8 mouse cellular contexts compared by ENCODE assay signal in the genomic region with DNA sequence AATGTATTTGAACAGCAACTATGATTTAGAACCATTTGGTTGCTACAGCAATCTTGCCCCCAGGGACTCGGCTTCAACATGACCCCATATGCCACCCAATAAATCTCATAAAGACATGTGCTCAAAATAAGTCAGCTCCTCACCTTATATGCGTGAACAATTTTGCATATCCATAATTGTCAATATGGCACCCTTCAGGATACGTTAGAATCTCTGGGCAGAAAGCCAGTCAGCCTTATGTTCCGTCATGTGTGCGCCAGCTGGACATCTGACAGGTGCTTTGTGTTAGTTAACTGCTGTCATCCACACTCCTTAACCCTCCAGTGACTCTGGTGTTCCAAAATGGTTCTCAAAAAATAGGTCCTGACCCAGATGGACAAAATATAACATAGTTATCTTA.
DNase-seq lines count a peak whose midpoint lies in the region; ATAC-seq lines count a peak whose summit lies in the region.
"Had no signal": no experiment of that assay in that cellular context is flagged by ENCODE, and none has a peak within 500 bp of the region (broad histone marks: within the 10 kb centered on the region; RNA-seq: fewer than 3 reads in every experiment).

No protein-coding gene starts in this region.

- intact Hi-C loops in heart, postnatal 36 days (cut with DNase I) = no loop called here

- peak; percentile 35; the same call in 1 of the 2 replicates for ATAC-seq in neural tube, embryonic 11.5 days (ENCODE audit: insufficient read depth, low FRiP score, low TSS enrichment)
- ATAC-seq in neural tube, embryonic 15.5 days (ENCODE audit: low FRiP score) = no peak
- peak; percentile 83 for ATAC-seq in hindbrain, embryonic 12.5 days (ENCODE audit: low FRiP score)

- H3K4me2 ChIP-seq in neural tube, embryonic 11.5 days (ENCODE audit: low read depth) = no peak overlapping the region
- H3K4me2 ChIP-seq in neural tube, embryonic 15.5 days = no peak overlapping the region
- H3K4me2 ChIP-seq in hindbrain, embryonic 12.5 days (replicated peaks) = no peak overlapping the region

- H3K9ac ChIP-seq in neural tube, embryonic 11.5 days (ENCODE audit: low read length) = no peak overlapping the region
- no peak overlapping the region for H3K9ac ChIP-seq in neural tube, embryonic 15.5 days (replicated peaks)
- H3K9ac ChIP-seq in hindbrain, embryonic 12.5 days = no peak overlapping the region

- no peak overlapping the region for H3K4me3 ChIP-seq in neural tube, embryonic 11.5 days (ENCODE audit: low read depth, low read length)
- H3K4me3 ChIP-seq in neural tube, embryonic 15.5 days (replicated peaks) = no peak overlapping the region
- no peak overlapping the region for H3K4me3 ChIP-seq in hindbrain, embryonic 12.5 days

- WGBS in neural tube, embryonic 11.5 days = 58% methylated on average over 5 of the region's 5 CpGs
- WGBS in neural tube, embryonic 15.5 days = 42% methylated on average over 5 of the region's 5 CpGs
- 57% methylated on average over 5 of the region's 5 CpGs for WGBS in hindbrain, embryonic 12.5 days

- no peaks in the 10 kb centered on the region for H3K9me3 ChIP-seq in neural tube, embryonic 11.5 days (ENCODE audit: control insufficient read depth, low read length)
- H3K9me3 ChIP-seq in neural tube, embryonic 15.5 days (replicated peaks) = no peaks in the 10 kb centered on the region
- no peaks in the 10 kb centered on the region for H3K9me3 ChIP-seq in hindbrain, embryonic 12.5 days (replicated peaks)

- DNase-seq in neural tube, embryonic 11.5 days (ENCODE audit: low spot score) = peak; percentile 35
- peak; percentile 95 to 96 for DNase-seq in cerebellum, postnatal 14 days
- peak; percentile 78 for DNase-seq in retina, embryonic 14.5 days (ENCODE audit: low spot score)
- DNase-seq in kidney, adult 9 months = no peak
- DNase-seq in heart, postnatal 36 days = no peak
- DNase-seq: lung, postnatal 10 days had no signal

- H3K27ac ChIP-seq in neural tube, embryonic 11.5 days (ENCODE audit: low read depth, low read length) = no peak overlapping the region
- no peak overlapping the region for H3K27ac ChIP-seq in neural tube, embryonic 15.5 days (replicated peaks)
- H3K27ac ChIP-seq in hindbrain, embryonic 12.5 days = no peak overlapping the region

- H3K36me3 ChIP-seq in neural tube, embryonic 11.5 days (ENCODE audit: control insufficient read depth, insufficient read depth, low read length) = no peaks in the 10 kb centered on the region
- no peaks in the 10 kb centered on the region for H3K36me3 ChIP-seq in neural tube, embryonic 15.5 days
- H3K36me3 ChIP-seq in hindbrain, embryonic 12.5 days = no peaks in the 10 kb centered on the region

- no peaks in the 10 kb centered on the region for H3K4me1 ChIP-seq in neural tube, embryonic 11.5 days (ENCODE audit: control insufficient read depth, insufficient read depth, low read length)
- no peaks in the 10 kb centered on the region for H3K4me1 ChIP-seq in neural tube, embryonic 15.5 days
- no peaks in the 10 kb centered on the region for H3K4me1 ChIP-seq in hindbrain, embryonic 12.5 days

- no peaks in the 10 kb centered on the region for H3K27me3 ChIP-seq in neural tube, embryonic 11.5 days (ENCODE audit: control insufficient read depth, insufficient read depth, low read length)
- H3K27me3 ChIP-seq in neural tube, embryonic 15.5 days (replicated peaks) = no peaks in the 10 kb centered on the region
- no peaks in the 10 kb centered on the region for H3K27me3 ChIP-seq in hindbrain, embryonic 12.5 days

Comparison
In these comparisons a context has a peak if more than half of its experiments do, and no peak if none do; other contexts are left out.
1. DNase-seq: peak in neural tube, embryonic 11.5 days (single experiment), cerebellum, postnatal 14 days (2 of 2) and retina, embryonic 14.5 days (single experiment); none in kidney, adult 9 months (single experiment) and heart, postnatal 36 days (0 of 2).